Mouse (Mus musculus): ENCODE results near the gene Polr2e. TPM values are rescaled to one million over a fixed set of nuclear protein-coding genes. Genes with fewer than 3 reads are reported as not detected.

Gene Polr2e
- total and polyA plus RNA-seq, 2 experiments from 2014 or later = 104 to 168 TPM

- no peak for TF ChIP-seq CTCF (IDR thresholded peaks at IDR 0.05; ENCODE audit: low read depth)
- peaks cover 36% of the 10 kb centered on the region for H3K36me3 ChIP-seq (ENCODE audit: insufficient read depth)
- WGBS = 92% methylated on average over 5 of the region's 5 CpGs
- no peaks in the 10 kb centered on the region for H3K9me3 ChIP-seq (ENCODE audit: low read length)
- H3K27ac ChIP-seq (ENCODE audit: low read depth, low read length) = no peak overlapping the region
- H3K9ac ChIP-seq = no peak overlapping the region
- no peak overlapping the region for H3K4me3 ChIP-seq (ENCODE audit: low read depth, low read length)
- no peaks in the 10 kb centered on the region for H3K27me3 ChIP-seq (ENCODE audit: insufficient read depth, low read length)
- peaks cover 8% of the 10 kb centered on the region; the same call in 1 of the 2 replicates for H3K4me1 ChIP-seq (ENCODE audit: insufficient read depth)
- no peak for DNase-seq
- no peak overlapping the region for H3K4me2 ChIP-seq (ENCODE audit: low read depth)
- no peak for ATAC-seq
Measured at GRCm38 (mm10) chr10:80035686-80036085, 3.9 kb downstream of the Polr2e start.

GRCm38 (mm10) chr10:80035148-80035547 is 4.4 kb downstream of the Polr2e start:
- DNase-seq (no peak), ATAC-seq (no peak)
- no peak overlapping the region for H3K9ac ChIP-seq
- no peak for TF ChIP-seq CTCF (IDR thresholded peaks at IDR 0.05; ENCODE audit: low read depth)
- peaks cover 8% of the 10 kb centered on the region; the same call in 1 of the 2 replicates for H3K4me1 ChIP-seq (ENCODE audit: insufficient read depth)
- no peaks in the 10 kb centered on the region for H3K9me3 ChIP-seq (ENCODE audit: low read length)
- H3K4me2 ChIP-seq (ENCODE audit: low read depth) = no peak overlapping the region
- WGBS = 78% methylated on average over 8 of the region's 8 CpGs
- H3K4me3 ChIP-seq (ENCODE audit: low read depth, low read length) = no peak overlapping the region
- H3K27me3 ChIP-seq (ENCODE audit: insufficient read depth, low read length) = no peaks in the 10 kb centered on the region
- no peak overlapping the region for H3K27ac ChIP-seq (ENCODE audit: low read depth, low read length)
- H3K36me3 ChIP-seq (ENCODE audit: insufficient read depth) = peaks cover 36% of the 10 kb centered on the region

- H3K4me3 ChIP-seq (ENCODE audit: low read depth, low read length) = no peak overlapping the region
- no peak overlapping the region for H3K27ac ChIP-seq (ENCODE audit: low read depth, low read length)
- WGBS = 51% methylated on average over 9 of the region's 9 CpGs
- ATAC-seq (peak; percentile 34; the same call in 1 of the 2 replicates), DNase-seq (peak; percentile 34)
- H3K27me3 ChIP-seq (ENCODE audit: insufficient read depth, low read length) = no peaks in the 10 kb centered on the region
- H3K9me3 ChIP-seq (ENCODE audit: low read length) = no peaks in the 10 kb centered on the region
- peak; percentile 53; the same call in 1 of the 2 replicates for TF ChIP-seq CTCF (IDR thresholded peaks at IDR 0.05; ENCODE audit: low read depth)
- H3K4me2 ChIP-seq (ENCODE audit: low read depth) = no peak overlapping the region
- peaks cover 36% of the 10 kb centered on the region for H3K36me3 ChIP-seq (ENCODE audit: insufficient read depth)
- H3K9ac ChIP-seq = no peak overlapping the region
- H3K4me1 ChIP-seq (ENCODE audit: insufficient read depth) = peaks cover 7% of the 10 kb centered on the region; the same call in 1 of the 2 replicates
Measured at GRCm38 (mm10) chr10:80033511-80034391, 5.8 kb downstream of the Polr2e start.

GRCm38 (mm10) chr10:80032799-80033480 is 6.7 kb downstream of the Polr2e start:
- ATAC-seq = no peak
- Histone ChIP-seq H3K27ac (ENCODE audit: low read depth, low read length) (no peak overlapping the region), H3K9ac (no peak overlapping the region), H3K27me3 (ENCODE audit: insufficient read depth, low read length) (no peaks in the 10 kb centered on the region), H3K36me3 (ENCODE audit: insufficient read depth) (peaks cover 32% of the 10 kb centered on the region), H3K4me2 (ENCODE audit: low read depth) (no peak overlapping the region), H3K9me3 (ENCODE audit: low read length) (no peaks in the 10 kb centered on the region), H3K4me3 (ENCODE audit: low read depth, low read length) (no peak overlapping the region), H3K4me1 (ENCODE audit: insufficient read depth) (no peaks in the 10 kb centered on the region)
- DNase-seq = no peak
- TF ChIP-seq CTCF (IDR thresholded peaks at IDR 0.05; ENCODE audit: low read depth) = no peak
- WGBS = 67% methylated on average over 5 of the region's 5 CpGs

DNA sequence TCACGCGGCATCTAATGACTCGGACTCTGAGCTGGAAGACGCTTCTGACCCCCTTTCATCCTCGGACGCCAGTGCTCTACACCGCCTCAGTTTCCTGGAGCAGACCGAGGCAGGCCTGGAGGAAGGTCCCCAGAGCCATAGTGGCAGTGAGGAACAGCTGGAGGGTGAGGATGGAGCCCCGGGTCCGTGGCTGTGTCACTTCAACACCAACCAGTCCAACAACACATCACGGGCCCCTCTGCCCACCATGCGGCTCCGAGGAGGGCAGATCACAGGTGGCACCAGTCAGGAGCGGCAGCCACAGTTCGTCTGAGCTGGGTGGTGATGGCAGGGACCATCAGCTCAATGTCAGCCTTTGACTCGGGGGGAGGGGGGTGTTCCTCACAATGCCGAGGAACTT is 8.9 kb downstream of the Polr2e start:
- DNase-seq (no peak), ATAC-seq (no peak)
- Histone ChIP-seq H3K4me1 (ENCODE audit: insufficient read depth) (no peaks in the 10 kb centered on the region), H3K36me3 (ENCODE audit: insufficient read depth) (peaks cover 10% of the 10 kb centered on the region), H3K4me3 (ENCODE audit: low read depth, low read length) (no peak overlapping the region), H3K9me3 (ENCODE audit: low read length) (no peaks in the 10 kb centered on the region), H3K27ac (ENCODE audit: low read depth, low read length) (no peak overlapping the region), H3K27me3 (ENCODE audit: insufficient read depth, low read length) (no peaks in the 10 kb centered on the region), H3K4me2 (ENCODE audit: low read depth) (no peak overlapping the region), H3K9ac (no peak overlapping the region)
- 87% methylated on average over 17 of the region's 17 CpGs for WGBS
- no peak for TF ChIP-seq CTCF (IDR thresholded peaks at IDR 0.05; ENCODE audit: low read depth)

DNA sequence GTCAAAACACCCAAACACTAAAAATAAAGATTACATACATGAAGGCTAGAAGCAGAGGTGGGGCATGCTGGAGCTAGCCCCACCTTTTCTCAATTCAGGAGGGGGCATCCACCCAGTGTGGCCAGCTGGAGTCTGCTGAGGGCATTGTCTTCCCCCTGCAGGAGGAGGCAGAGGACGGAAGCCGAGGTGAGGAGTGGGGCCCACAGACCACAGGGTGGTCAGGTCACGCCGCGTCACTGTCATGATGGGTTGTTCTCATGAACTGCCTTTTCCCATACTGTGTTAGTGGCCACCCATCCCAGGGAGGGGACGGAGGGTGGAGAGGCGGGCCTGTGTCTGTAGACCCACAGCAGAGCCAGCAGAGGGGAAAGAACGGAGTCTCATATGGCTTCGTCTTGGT is 9.4 kb downstream of the Polr2e start:
- Histone ChIP-seq H3K4me1 (ENCODE audit: insufficient read depth) (no peaks in the 10 kb centered on the region), H3K9me3 (ENCODE audit: low read length) (no peaks in the 10 kb centered on the region), H3K27ac (ENCODE audit: low read depth, low read length) (no peak overlapping the region), H3K36me3 (ENCODE audit: insufficient read depth) (peaks cover 5% of the 10 kb centered on the region), H3K4me3 (ENCODE audit: low read depth, low read length) (no peak overlapping the region), H3K4me2 (ENCODE audit: low read depth) (no peak overlapping the region), H3K27me3 (ENCODE audit: insufficient read depth, low read length) (no peaks in the 10 kb centered on the region), H3K9ac (no peak overlapping the region)
- no peak for DNase-seq
- no peak for ATAC-seq
- TF ChIP-seq CTCF (IDR thresholded peaks at IDR 0.05; ENCODE audit: low read depth) = no peak
- WGBS = 89% methylated on average over 9 of the region's 9 CpGs

DNA sequence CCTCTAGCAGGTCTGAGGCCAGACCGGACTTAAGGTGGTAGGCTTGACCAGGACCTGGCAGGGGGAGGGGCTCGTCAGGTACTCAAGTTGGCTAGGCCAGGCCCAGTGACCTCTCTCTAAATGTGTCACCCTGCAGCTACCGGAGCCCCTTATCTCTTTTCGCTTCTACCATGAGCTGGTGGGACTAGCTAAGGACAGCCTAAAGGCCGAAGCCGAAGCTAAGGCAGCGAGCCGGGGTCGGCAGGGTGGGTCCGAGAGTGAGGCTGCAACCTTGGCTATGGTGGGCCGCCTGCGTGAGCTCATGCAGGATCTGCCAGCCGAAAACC is 11.1 kb downstream of the Polr2e start:
- no peak for ATAC-seq
- Histone ChIP-seq H3K4me2 (ENCODE audit: low read depth) (no peak overlapping the region), H3K4me3 (ENCODE audit: low read depth, low read length) (no peak overlapping the region), H3K4me1 (ENCODE audit: insufficient read depth) (no peaks in the 10 kb centered on the region), H3K27me3 (ENCODE audit: insufficient read depth, low read length) (no peaks in the 10 kb centered on the region), H3K9ac (no peak overlapping the region), H3K27ac (ENCODE audit: low read depth, low read length) (no peak overlapping the region), H3K9me3 (ENCODE audit: low read length) (no peaks in the 10 kb centered on the region), H3K36me3 (ENCODE audit: insufficient read depth) (no peaks in the 10 kb centered on the region)
- DNase-seq = no peak
- 92% methylated on average over 13 of the region's 13 CpGs for WGBS
- TF ChIP-seq CTCF (IDR thresholded peaks at IDR 0.05; ENCODE audit: low read depth) = no peak
